Mouse (Mus musculus): ENCODE results near the gene Vsir. TPM values are rescaled to one million over a fixed set of nuclear protein-coding genes. Genes with fewer than 3 reads are reported as not detected.

The Vsir gene
- total RNA-seq, 4 experiments from 2014 or later: 20.2 to 54.7 (median 33.7) TPM

DNA sequence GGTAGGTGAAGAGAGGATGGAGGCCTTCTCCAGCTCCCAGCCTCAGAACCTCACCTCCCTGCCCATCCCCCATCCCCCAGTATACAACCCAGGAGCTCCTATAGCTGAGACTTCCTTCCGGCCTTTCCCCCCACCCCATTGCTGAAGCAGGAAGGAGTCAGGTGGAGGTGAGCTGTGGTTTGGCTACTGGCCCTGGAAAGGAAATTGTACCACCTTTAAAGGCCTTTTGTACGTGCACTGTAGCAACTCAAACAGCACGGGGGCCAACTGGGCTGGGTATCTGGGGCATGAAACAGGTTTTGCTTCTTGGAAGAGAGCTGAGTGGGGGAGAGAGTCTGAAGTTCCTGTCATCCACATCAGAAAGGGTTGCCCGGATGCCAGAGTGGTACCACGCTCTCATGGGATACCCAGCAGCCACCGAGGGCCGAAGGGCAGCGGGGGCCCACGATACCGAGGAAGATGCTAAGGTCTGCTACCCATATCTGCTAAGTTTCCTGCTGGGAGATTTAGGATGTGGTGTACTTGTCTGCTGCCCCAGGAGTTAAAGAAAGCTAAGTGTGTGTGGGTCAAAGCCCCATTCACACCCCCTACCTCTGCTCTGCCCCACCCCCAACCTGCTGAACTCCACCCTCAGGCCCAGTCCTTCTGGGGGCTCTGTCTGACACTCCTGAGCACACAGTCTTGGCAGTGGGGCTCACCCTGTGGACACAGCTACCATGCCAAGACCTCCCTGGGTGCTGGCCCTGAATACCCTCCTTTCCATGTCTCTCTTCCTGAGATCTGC lies 34.7 kb downstream of the Vsir start:
- DNase-seq (ENCODE audit: low spot score in 2 of 2): no peak

DNA sequence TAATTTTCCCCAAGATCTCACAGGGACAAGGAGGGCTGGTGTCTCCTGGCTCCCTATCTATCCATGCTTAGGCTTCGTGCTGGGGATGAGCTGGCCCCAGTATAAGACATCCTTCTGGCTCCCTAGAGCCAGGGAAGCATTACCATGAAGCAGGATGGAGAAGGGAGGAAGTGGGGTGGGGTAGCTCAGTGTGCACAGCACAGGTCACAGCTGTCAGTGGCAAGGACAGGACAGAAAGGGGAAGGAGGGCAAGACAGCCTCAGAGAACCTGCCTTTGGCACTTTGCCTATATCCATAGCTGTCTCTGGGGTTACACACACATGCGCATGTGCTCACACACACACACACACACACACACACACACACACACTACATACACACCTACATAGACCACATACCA lies 41.7 kb downstream of the Vsir start:
- no peak for DNase-seq (ENCODE audit: low spot score in 2 of 2)

DNA sequence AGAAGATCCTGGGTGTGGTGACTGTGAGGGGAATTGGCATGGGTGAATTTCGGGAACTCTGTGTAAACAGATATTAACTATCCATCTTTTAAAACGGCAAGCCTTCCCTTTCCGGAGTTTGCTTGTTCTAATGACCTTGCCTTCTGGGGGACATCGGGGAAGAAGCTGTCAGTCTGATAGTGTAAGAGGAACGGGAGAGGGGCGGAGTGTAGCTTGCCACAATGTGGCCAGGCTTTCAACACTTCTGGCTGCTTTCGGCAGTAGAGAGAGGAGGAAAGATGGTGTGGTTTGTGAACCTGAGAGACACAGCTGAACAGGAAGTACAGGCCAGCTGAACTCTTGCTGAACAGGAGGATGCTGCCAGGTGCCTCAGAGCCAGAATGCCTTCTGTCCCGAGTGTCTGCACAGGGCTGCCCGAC lies 42.8 kb downstream of the Vsir start:
- DNase-seq (ENCODE audit: low spot score in 2 of 2): no peak

DNA sequence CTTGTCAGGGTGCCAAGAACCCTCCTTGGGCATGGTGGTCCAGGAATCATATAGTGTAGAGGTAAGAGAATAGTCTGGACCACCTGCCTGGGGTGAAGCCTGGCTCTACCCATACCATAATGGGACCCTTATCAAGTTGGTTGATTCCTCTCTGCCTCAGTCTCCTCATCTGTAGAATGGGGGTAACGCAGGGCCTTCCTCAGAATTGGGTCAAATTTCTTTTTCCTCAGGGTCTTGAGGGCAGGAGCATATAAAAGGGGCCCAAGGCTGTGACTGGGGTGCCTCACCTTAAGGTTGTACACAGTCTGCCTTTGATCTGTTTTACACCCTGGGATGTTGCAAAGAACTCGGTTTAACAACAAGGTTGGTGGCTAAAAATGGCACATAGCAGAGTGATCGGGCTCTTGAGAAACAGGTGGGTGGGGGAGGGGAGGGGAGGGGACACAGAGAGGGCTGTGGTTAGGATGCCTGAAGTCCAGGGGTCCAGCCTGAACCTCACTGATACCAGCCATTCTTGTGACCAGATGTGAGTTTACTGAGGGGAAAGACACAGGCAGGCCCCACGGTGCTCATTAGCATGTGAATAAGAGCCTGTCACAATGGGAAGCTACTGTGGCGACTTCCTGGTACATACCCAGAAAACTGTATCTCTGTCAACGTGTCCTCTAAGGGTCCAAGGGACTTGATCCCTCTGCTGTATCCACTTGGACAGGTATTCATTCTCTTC lies 43.7 kb downstream of the Vsir start:
- DNase-seq (ENCODE audit: low spot score in 2 of 2): no peak

DNA sequence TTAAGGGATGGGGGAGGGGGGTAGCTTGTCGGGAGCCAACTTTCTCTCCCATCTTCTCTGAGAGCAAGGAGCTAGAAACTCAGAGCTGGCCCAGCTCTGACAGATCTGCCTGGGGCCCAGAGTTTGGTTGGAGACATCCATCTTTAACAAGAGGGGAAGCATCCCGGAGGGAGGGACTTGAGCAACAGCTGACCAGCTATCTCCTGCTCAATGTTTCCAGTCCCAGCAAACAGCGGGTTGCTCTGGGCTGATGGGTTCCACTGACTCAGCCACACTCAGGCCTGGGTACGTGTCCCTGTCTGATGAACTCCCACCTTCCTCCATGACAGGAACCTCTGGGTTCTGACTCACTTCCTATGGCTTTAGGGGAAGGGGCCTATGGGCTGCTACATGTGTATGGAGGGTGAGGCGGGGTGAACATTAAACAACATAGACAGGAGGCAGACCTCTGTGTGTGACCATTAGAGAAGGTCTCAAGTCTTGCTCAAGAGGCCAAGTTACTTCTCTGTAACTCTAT lies 44.3 kb downstream of the Vsir start:
- no peak for DNase-seq (ENCODE audit: low spot score in 2 of 2)

DNA sequence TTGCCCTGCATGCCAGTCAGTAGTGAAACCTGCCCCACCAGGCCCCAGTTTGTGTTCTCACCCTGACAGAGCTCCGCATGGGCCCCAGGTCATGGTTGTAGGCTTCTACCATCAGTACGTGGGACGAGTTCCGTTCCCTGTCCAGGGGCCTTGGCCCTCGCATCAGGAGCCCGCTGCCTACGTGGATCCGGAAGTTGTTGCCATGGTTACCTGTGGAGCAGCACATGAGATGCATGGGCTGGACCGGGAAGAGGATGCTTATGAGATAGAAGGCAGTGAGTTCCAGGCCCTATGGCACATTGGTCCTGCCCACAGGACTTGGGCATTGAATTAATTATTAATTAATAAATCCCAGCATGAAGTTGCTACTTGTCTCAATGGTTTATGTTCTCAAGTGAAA lies 45.0 kb downstream of the Vsir start:
- DNase-seq (ENCODE audit: low spot score in 2 of 2): no peak

DNA sequence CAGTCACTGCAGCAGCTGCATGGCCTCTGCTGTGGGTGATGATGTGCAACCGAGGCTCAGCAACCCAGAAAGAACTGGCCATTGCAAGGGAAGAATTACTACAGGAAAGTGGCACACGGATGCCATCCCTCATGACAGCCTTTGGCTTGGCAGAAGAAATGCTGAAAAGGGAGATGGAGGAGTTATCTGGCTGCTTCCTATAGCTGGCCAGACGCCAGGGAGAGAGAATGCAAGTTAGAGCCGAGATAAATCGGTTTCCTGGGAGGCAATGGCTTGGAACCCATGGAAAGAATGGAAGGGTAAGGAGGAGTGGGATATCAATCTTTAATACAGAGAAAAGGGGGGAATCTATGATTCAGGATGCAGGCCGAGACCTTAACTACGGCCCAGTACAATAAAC lies 48.3 kb downstream of the Vsir start:
- no peak for DNase-seq (ENCODE audit: low spot score in 2 of 2)

DNA sequence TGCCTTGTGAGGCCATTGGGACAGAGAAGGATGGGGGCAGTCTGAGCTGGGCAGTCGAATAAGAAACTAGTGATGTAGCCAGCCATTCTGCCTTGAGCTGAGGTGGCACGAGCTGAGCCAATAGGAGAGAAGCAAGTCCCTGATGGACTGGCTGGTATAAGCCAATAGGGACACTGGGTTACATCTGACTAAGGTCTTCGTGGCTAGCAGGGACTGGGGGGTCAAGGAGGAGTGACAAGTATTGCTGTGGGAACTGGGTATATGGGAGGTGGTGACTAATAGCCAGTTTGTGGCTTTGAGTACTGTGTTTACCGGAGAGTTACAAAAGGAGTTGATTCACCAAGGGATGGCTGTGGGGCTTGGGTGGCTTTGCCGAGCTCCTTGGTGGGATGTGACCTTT lies 49.0 kb downstream of the Vsir start:
- DNase-seq (ENCODE audit: low spot score in 2 of 2): no peak

DNA sequence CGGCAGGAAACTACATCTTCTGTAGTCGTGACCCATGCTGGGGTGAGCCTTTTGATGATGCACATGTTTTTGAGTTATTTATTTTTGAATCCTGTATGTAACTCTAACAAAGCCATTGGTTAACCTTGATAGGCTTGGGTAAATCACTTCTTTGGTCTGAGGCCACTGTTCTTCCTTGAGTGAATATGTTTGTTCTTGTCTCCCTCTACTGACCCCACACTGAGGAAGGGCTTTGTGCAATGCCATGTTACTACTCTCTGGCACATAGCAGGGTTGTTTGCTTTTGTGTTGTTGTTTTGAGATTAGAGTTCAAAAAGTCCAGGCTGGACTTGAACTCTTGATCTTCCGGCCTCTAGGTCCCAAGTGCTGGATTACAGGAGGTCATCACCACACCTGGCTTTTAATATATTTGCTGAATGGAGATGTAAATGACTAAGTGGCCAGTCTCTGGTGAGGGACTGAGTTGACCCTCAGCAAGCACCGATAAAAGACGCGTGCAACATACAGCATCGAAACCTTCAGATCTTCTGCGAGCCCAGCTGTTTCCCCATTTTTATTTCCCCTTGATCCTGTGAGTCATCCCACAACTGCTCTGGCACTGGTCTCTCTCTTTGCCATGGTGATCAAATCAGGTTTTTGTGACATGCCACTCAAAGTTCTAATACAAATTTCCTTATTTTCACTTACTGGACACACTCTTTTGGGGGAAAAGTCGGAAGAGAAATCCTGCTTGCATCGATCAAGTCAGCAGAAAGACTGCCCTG lies 51.6 kb downstream of the Vsir start:
- DNase-seq (ENCODE audit: low spot score in 2 of 2): no peak

DNA sequence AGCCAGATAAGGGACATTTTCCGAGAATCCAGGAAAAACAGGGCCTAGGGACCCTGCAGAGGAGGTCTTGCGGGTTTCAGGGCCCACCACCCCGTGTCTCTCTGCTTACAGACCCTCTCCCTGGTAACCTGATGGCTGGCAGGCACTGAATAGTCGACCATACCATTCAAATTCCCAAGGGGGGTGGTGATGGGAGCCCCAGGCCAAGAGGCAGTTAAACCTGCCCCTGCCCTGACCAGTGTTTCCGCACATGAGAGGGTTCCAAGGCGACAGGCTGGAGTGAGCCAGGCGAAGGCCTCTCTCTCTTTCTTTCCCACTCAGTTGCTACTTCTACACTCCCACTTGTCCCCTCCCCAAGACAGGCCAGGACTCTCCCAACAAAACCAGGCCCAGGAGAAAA lies 52.8 kb downstream of the Vsir start, which contains the start of gene Gm17455:
Gene Gm17455, plus strand, starts transcription at position 278 of the 400 bp plus-strand sequence.
- no peak for DNase-seq (ENCODE audit: low spot score in 2 of 2)

DNA sequence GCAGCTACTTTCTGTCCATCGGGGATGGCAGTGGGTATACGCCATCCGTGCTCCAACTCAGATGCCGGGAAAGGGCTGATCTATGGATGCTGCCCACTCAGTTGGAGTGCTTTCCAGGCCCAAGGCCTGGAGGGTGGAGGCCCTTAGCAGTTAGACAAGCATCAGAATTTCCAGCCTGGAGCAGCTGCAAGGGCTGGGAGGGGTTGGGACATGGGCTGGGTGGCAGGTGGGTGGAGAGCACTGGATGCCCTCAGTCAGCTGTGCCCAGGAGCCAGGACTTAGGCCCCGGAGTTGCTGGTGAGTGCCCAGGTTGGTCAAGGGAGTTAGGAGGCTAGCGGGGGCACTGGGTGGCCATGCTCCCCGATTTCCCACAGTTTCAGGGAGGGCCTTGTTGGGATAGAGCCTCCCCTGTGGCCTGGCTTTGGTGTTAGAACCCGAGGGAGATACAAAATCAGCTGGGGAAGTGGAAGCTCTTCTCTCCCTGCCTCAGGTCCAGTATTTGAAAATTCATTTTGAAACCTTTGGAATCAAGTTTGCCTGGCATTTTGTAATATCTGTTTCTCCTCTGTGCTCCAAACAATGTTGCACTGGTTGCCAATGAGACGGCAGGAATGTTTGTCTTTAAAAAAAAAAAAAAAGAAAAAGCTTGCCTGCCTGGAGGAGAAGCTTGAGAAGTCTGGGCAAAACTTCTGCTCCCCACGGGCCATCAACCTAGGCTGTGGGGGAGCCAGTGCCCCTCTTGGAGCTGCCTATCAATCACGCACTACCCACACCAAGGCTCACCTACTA lies 54.0 kb downstream of the Vsir start:
- DNase-seq (ENCODE audit: low spot score in 2 of 2): no peak

DNA sequence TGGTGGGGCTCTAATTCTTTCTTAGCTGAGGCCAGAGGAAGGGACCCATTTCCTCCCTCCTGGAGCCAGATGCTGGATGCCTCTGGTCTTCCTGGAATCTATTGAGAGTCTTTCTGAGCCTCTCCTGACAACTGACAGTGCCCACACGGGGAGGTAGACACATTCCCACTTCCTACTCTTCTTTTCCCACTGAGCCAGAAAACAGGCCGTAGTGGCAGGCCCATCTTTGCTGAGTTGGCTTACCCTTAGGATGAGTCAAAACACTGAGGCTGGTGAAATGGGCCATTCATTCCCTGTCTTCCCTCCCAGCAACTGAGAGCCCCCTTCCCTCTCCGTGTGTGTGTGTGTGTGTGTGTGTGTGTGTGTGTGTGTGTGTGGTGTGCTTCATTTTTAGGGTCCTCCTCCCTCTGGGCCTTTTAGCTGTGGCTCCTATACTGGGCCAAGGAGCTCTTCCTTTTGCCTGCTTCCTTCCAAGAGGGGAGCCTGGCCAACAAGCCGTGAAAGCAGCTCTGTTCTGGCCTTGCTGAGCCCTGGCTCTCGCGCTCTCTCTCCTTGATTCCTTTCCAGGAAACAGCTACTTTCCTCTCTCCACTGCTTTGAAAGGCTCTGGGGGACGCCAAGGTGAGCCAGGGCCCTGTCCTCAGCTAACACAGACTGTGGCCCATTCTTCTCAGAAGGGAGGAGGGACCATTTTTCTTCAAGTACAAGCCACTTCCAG lies 59.0 kb downstream of the Vsir start:
- peak in 1 of 2 experiments; percentile 68 for DNase-seq (ENCODE audit: low spot score in 2 of 2)

DNA sequence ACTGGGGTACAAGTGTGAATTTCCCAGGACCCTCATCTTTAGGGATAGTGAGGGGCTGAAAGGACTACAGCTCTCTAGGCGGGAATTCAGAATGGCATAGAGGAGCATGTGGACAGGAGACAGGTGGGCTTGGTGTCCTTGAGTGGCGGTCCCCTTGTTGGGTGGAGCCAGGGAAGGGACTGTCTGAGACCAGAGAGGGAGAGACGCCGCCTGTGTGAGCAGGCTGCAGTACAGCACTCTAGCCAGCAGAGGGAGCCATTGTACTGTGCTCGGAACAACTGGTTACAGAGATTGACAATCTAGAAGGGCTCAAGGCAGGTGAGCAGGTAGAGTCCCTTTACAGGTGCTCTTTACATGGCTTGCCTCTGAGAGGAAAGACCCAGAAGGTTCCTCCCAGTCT lies 61.2 kb downstream of the Vsir start:
- DNase-seq (ENCODE audit: low spot score in 2 of 2): peak in 1 of 2 experiments; percentile 43

DNA sequence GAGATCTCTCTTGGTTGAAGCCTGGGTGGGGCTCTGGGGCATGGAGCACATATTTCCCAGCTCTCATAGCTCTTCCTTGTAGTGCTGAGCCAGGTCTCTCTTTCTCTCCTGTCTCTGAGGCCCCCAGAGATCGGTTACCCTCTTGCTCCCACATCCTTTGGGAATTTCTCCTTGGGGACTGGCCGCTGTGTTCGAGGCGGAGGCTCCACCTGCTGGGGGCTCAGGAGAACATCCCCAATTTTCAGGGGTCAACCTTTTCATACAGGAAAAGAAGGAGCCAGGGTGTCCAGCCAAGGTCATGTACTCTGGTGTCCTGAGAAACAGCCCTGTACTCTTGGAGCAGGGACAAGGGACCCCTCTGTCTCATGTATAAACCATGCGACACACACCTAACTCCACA lies 65.1 kb downstream of the Vsir start:
- no peak for DNase-seq (ENCODE audit: low spot score in 2 of 2)

DNA sequence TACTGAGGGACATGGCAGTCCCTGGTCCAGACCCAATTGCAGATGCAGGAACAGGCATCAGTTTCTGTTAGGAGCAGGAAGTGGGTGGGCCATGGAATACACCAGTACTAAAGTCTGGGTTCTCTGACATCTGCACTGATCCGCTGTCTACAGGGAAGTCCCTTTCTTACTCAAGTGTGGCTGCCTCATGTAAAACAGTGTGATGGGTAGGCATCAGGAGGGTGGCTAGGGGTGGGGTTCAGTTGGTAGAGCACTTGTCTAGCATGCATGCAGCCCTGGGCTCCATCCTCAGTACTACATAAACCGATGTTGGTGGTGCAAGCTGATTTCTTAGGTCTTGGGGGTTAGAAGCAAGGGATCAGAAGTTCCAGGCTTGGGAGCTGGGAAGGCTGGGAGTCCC lies 67.1 kb downstream of the Vsir start:
- no peak for DNase-seq (ENCODE audit: low spot score in 2 of 2)

DNA sequence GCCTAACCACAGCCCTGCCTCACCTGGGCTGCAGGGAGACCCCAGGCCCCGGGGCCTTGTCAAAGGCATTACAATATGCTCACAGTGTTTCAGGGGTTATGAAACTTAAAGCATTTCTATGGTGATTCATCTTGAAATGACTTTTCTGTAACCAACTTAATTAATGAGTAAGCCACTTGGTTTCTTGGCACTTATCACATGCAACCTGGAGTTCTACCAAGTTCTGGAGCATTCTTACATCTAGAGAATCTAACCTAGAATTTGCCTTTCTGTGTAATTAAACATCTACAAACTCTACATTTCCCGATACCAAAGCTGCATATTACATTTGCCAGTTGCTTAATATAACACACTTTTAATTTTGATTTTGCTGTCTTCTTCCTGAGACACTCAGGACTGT lies 70.4 kb downstream of the Vsir start:
- no peak for DNase-seq (ENCODE audit: low spot score in 2 of 2)

DNA sequence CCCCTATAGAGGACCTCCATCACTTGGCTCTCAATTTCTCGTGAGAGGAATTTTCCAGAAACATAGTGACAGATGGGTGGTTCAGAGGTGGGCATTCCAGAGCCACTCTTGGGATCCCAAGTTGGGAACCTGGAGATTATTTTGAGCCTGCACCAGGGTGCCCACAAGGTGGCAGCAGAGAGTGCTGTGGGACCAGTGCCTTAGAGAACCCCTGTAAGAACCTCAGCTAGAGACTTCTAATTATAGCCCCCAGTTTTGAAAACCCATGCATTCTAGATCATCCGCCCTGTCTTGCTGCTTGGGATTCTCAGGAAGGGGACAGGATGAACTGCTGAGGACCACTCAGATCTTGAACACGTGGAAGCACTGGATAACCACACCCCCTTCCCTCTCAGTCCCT lies 71.5 kb downstream of the Vsir start:
- peak; percentile 21 to 60 for DNase-seq (ENCODE audit: low spot score in 2 of 2)

DNA sequence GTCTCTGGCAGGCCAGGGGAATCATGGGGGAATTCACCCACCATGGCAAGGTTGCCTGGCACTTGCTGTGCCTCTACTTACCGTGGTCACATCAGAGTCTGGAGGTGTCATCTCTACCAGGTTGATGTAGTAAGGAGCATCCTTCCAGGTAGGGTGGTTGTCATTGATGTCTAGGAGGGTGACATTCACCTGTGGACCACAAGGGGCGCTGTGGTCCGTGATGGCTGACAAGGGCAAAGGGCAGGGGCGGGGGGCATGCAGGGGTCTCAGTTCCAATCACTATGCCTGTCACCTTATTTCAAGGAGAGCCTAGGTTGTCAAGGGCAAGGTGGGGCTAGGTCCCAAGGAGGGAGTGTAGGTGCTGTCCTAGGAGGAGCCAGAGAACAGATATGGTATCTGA lies 73.0 kb downstream of the Vsir start:
- no peak for DNase-seq (ENCODE audit: low spot score in 2 of 2)
